Mouse (Mus musculus) mature B cell (primary cell): ENCODE measurements around the gene Fam83d.
"Not testable (repeated sequence)": the region's sequence is repeated elsewhere in the genome, so short reads cannot be mapped to it uniquely, and the experiment has no call there.

Experiments
- in situ Hi-C: fragments of 300-500 bp; cut with MboI; formaldehyde crosslinking; loops from 2 replicates; pipeline ENCODE4 v1.14.3; 2019

The Fam83d gene

GRCm38 (mm10) chr2:158767742-158768339 is at the start of gene Fam83d:
Gene Fam83d, plus strand, starts transcription at chr2:158768093.
- in situ Hi-C loops: no loop called here

DNA sequence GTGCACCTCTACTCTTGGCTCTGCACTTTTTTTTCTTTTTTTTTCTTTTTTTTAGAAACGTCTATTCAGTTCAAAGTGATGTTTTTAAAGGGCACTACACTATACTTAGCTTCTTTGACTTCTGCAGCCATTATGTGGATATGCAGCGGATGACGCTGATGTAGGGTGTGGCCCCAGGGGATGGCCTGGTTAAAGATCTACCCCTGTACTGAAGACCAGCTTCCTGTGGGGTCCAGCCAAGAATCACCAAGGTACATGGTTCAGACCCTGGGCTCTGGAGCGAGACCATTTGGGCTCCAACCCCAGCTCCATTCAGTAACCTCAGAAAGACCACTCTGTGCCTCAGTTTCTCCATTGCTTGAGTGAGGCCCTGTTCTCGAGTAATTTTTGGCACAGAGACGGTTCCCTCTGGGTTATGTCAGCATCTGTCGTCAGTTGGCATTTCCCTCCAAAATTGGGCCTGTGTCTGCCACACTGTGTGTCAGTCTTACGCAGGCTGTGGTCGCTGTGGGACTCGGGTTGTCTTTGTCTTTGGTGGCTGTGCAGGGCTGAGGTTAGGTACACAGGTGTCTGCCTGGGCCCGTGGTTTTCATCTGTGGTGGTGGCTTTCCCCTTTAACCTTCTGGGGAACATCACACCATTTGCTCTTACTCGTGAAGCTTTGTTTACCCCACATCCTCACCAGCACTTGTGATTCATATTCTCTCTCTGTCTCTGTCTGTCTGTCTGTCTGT is 48.9 kb upstream of the Fam83d start:
- in situ Hi-C loops: no loop called here

GRCm38 (mm10) chr2:158720715-158721370 is 47.0 kb upstream of the Fam83d start:
- in situ Hi-C loops: no loop called here

DNA sequence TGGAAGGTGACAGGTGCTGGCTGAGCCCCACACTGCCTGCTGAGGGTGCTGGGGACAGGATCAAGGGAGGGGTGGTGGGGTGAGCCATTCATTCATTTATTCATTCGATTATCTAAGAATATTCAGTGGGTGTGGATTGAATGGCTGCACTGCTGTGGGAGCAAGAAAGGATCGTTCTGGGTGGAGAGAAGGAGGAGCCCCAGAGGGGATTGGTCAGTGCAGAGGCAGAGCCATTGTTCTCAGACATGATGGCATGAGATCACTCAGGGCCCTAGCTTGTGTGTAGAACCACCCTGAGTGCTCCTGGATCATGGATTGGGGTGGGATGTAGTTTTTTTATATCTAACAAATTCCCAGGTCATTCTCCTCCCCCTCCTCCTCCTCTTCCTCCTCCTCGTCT is 46.4 kb upstream of the Fam83d start:
- in situ Hi-C loops: no loop called here

DNA sequence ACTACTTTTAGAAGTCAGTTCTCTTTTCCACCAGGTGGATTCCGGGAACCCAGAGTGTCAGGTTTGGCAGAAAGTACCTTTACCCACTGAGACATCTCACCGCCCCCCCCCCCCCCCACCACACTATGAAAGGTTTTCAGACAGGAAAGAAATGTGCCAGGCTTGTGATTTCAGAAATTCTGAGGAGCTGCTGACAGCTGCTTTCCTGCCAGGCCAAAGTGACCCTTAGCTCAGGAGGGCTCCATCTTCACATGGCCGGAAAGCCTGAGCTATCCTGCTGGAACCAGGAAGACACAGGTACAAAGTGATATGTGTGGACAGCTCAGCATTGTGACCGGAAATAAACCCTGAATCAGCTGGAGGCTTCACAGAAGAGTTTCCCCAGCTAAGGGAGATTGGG is 45.8 kb upstream of the Fam83d start:
- in situ Hi-C loops: no loop called here

DNA sequence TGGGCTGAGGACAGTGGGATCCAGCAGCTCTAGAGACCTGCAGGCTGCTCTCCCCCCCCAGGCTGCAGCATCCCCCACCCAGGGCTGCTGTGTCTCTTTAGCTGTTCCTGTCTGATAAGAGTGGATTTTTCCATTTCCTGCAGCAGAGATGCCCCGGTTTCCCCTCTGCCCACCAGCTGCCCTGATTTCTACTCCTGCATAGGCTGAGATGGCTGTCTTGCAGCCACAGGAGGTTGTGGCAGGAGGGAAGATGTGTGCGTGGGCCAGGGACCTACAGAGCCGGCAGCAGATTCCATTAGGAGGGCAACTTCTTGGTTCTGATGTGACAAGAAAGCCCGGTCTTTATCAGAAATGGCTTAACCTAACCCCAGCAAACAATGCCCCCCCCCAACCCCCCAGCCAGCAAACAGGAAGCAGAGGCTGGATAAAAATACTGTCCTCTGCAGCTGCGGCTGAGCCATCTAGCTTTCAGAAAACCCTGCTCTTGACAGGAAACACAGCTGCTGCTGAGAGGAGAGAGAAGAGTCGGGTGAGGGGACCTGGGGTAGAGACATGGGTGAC is 44.8 kb upstream of the Fam83d start:
- in situ Hi-C loops: no loop called here

DNA sequence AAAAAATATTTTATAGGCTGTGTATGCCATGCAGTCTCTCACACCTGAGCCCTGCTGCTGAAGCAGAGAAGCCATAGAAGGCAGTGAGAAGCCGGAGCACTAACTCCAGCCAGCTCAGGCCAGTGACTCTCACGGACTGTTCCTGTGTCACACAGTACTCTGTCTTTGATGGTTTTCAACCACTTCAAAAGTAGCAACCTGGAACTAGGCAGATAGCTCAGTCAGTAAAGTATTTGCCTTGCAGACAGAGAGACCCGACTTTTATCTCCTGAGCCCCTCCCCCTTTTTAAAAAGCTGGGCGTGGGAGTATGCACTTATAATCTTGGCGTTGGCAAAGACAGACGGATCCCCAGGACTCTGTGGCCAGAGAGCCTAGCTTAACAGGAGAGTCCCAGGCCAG is 44.1 kb upstream of the Fam83d start:
- in situ Hi-C loops: no loop called here

GRCm38 (mm10) chr2:158726252-158726651 is 41.6 kb upstream of the Fam83d start:
- in situ Hi-C loops: no loop called here

GRCm38 (mm10) chr2:158728061-158728815 is 39.7 kb upstream of the Fam83d start:
- in situ Hi-C loops: no loop called here

GRCm38 (mm10) chr2:158730896-158731295 is 37.0 kb upstream of the Fam83d start:
- in situ Hi-C loops: loop anchor here (5.0 kb wide), 1 partner anchor 64 kb away; the partner anchor contains the start of gene Ppp1r16b

- in situ Hi-C loops: loop anchor here (5.0 kb wide), 1 partner anchor 65 kb away; the partner anchor contains the start of gene Ppp1r16b
Measured at GRCm38 (mm10) chr2:158732521-158732920, 35.4 kb upstream of the Fam83d start.

GRCm38 (mm10) chr2:158733136-158733535 is 34.8 kb upstream of the Fam83d start:
- in situ Hi-C loops: loop anchor here (5.0 kb wide), 1 partner anchor 66 kb away; the partner anchor contains the start of gene Ppp1r16b

DNA sequence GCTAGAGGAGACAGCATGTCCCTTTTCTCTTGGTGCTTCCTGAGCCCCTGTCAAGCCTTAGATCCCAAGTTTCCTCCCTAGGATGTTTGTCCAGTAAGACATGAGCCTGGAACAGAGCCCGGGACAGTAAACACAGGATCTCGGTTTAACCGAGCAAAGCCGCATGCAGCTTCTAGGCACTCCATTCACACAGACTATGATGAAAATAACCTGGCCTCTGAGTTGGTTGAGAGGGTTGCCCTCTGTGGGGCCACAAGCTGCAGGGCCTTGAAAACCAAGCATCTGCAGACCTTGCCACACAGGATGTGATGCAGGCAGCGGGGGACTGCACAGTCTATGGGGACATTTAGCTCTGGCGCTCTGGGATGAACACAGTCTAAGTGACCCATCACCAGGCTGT is 34.0 kb upstream of the Fam83d start:
- in situ Hi-C loops: loop anchor here (5.0 kb wide), 1 partner anchor 67 kb away; the partner anchor contains the start of gene Ppp1r16b

- in situ Hi-C loops: loop anchor here (5.0 kb wide), 1 partner anchor 67 kb away; the partner anchor contains the start of gene Ppp1r16b
Measured at GRCm38 (mm10) chr2:158734500-158735152, 33.3 kb upstream of the Fam83d start.

DNA sequence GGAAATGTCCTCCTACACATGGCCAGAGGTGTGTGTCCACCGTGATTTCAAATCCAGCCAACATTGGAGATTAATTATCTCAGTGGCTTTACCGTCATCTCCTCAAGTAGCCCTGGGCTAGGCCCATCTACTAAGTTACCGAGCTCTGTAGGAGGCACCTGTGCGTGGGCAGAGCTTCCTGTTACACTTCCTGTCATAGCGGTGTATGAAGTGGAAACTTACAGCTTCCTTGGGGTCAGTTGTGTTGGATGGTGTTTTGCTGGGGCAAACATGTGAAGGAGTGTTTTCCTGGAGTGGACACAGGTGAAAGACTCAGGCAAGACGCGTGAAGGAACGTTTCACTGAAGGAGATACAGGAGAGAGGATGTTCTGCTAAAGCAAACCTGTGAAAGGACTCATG is 32.6 kb upstream of the Fam83d start:
- in situ Hi-C loops: no loop called here

GRCm38 (mm10) chr2:158736247-158736646 is 31.6 kb upstream of the Fam83d start:
- in situ Hi-C loops: not testable (repeated sequence)

GRCm38 (mm10) chr2:158738591-158738990 is 29.3 kb upstream of the Fam83d start:
- in situ Hi-C loops: no loop called here

- in situ Hi-C loops: no loop called here
Measured at GRCm38 (mm10) chr2:158739113-158739512, 28.8 kb upstream of the Fam83d start.

DNA sequence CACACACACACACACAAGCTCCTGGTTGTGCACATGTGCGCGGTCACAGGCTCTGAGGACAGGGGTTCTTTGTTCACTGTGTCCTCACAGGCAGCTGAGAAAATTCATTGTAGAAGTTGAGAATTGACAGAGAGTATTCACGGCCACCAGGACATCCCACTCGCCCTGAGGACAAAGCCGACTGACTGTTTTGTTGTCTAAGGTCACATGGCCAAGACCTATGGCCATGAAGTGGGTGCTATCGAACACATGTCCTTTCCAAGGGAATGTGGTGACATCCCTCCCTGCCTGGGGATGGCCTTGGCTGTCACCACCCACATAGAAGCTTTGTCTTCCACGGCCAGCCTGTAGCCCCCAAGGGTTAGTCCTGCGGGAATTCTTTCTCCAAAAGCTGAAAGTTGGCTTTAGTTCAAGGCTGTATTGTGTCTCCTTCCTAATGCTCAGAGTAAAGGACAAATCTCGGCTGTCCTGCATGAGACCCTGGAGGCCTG is 26.8 kb upstream of the Fam83d start:
- in situ Hi-C loops: no loop called here

GRCm38 (mm10) chr2:158742431-158742830 is 25.5 kb upstream of the Fam83d start:
- in situ Hi-C loops: no loop called here
